Mouse (Mus musculus) ES-Bruce4 (cell line): ENCODE results near the gene Rsg1. TPM values are rescaled to one million over a fixed set of nuclear protein-coding genes. Genes with fewer than 3 reads are reported as not detected.

Source experiments
- H3K27ac ChIP-seq: 2 replicates; pipeline ENCODE4 v1.5.1; 2012; ENCODE audit warnings: low read length, inconsistent platforms; ENCODE audit not compliant: insufficient read depth
- H3K27me3 ChIP-seq: 2 replicates; pipeline ENCODE4 v1.6.1; 2012; ENCODE audit warnings: mild to moderate bottlenecking, low read length, inconsistent platforms; ENCODE audit not compliant: control insufficient read depth, poor library complexity, insufficient read depth, severe bottlenecking
- H3K36me3 ChIP-seq: 2 replicates; pipeline ENCODE4 v1.6.1; 2012; ENCODE audit warnings: inconsistent platforms, mild to moderate bottlenecking, low read length, moderate library complexity; ENCODE audit not compliant: control insufficient read depth, poor library complexity, insufficient read depth, severe bottlenecking
- H3K4me1 ChIP-seq: one replicate; pipeline ENCODE4 v1.8.1; 2011; ENCODE audit warnings: low read length; ENCODE audit not compliant: control insufficient read depth, insufficient read depth
- H3K4me3 ChIP-seq: 2 replicates; pipeline ENCODE4 v1.5.1; 2011; ENCODE audit warnings: low read depth, mild to moderate bottlenecking, low read length
- H3K9ac ChIP-seq: 2 replicates; pipeline ENCODE4 v1.6.1; 2012; ENCODE audit warnings: low read depth, mild to moderate bottlenecking, inconsistent platforms; ENCODE audit not compliant: poor library complexity, severe bottlenecking
- H3K9me3 ChIP-seq: replicated peaks from 2 replicates; pipeline ENCODE4 v1.6.1; 2012; ENCODE audit warnings: mild to moderate bottlenecking, low read length, inconsistent platforms; ENCODE audit not compliant: control insufficient read depth, poor library complexity, insufficient read depth, severe bottlenecking
- CTCF ChIP-seq: IDR thresholded peaks from one replicate; pipeline ENCODE4 v1.8.1; 2011; ENCODE audit warnings: low read depth, low read length
- EP300 ChIP-seq: IDR thresholded peaks from 2 replicates; pipeline ENCODE4 v1.6.1; 2011; ENCODE audit warnings: low read depth, low read length; ENCODE audit not compliant: insufficient read depth
- POLR2A ChIP-seq: IDR thresholded peaks from one replicate; pipeline ENCODE4 v1.8.1; 2011; ENCODE audit warnings: low read length; ENCODE audit not compliant: insufficient read depth
- polyA plus RNA-seq: library from polyadenylated mRNA; stranded (reverse); fragments of >200 nt; gene quantifications from 2 replicates; pipeline ENCODE4 v1.2.4, GENCODE M21; 2011; ENCODE audit warnings: low read depth; ENCODE audit not compliant: missing spikeins, insufficient read depth, insufficient read length

The Rsg1 gene
- polyA plus RNA-seq, 1 experiment: 1.6 TPM

- Histone ChIP-seq H3K9me3 (no peaks in the 10 kb centered on the region), H3K36me3 (no peaks in the 10 kb centered on the region), H3K27ac (no peak overlapping the region), H3K27me3 (no peaks in the 10 kb centered on the region), H3K9ac (no peak overlapping the region), H3K4me1 (peaks cover 6% of the 10 kb centered on the region), H3K4me3 (peak overlapping the region; percentile 18)
- TF ChIP-seq POLR2A (no peak), EP300 (no peak)
These were observed 28.1 kb downstream of the Rsg1 start for GRCm38 (mm10) chr4:141241861-141242260.

DNA sequence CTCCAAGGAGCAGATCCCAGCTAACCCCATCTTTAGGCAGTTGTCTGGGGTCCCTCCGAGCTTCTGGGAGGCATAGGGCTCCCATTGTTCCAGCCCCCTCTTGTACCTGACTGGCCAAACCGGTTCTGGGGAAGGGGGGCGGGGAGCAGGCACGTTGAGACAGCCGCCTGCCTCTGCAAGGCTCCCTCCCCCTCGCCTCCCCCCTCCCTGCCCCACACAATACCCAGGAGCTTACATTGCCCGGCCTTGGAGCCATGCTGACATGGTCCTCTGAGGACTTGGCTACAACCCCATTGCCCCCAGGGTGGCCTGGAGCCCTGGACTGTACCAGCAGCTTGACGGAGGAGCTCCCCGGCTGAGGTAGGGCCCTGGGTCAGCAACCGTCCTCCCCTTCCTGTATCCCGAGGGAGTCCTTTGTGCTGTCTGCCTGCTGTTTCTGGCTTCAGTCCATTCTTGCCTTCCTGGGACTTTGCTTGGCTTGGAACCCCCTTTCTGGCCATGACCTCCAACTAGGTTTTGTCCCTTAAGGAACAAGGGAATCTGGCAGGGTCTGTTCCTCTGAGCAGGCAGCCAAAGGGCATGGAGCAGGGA lies 29.0 kb downstream of the Rsg1 start:
- H3K36me3 ChIP-seq: no peaks in the 10 kb centered on the region
- peaks cover 6% of the 10 kb centered on the region for H3K4me1 ChIP-seq
- H3K27ac ChIP-seq: no peak overlapping the region
- no peak for TF ChIP-seq POLR2A
- TF ChIP-seq EP300: peak; percentile 68
- H3K27me3 ChIP-seq: no peaks in the 10 kb centered on the region
- H3K4me3 ChIP-seq: peak overlapping the region; percentile 53
- no peaks in the 10 kb centered on the region for H3K9me3 ChIP-seq
- H3K9ac ChIP-seq: peak overlapping the region; percentile 11; the same call in 1 of the 2 replicates

- no peaks in the 10 kb centered on the region for H3K27me3 ChIP-seq
- H3K9me3 ChIP-seq: no peaks in the 10 kb centered on the region
- no peak overlapping the region for H3K4me3 ChIP-seq
- H3K4me1 ChIP-seq: peaks cover 6% of the 10 kb centered on the region
- TF ChIP-seq EP300 (no peak), POLR2A (no peak), CTCF (no peak)
- H3K27ac ChIP-seq: no peak overlapping the region
- no peak overlapping the region for H3K9ac ChIP-seq
- H3K36me3 ChIP-seq: no peaks in the 10 kb centered on the region
These were observed 29.9 kb downstream of the Rsg1 start for GRCm38 (mm10) chr4:141243636-141244035.

DNA sequence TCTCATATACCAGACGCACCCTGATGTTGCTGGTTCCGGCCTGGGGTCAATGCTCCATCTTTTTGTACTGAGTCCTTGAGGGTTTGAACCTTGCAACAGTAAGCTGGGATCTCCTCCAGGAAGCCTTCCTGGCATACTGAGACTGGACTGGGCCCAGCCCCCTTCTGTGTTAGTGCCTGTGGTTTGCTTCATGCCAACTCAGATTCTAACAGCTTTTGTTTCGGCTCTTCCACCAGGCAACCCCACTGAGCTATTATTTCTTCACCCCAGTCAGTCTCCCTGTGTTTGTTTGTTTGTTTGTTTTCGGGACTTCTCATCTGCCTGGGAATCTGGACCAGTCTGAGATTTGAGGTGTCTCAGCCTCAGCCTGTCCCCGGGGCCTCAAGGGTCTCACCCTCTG lies 30.6 kb downstream of the Rsg1 start:
- H3K4me3 ChIP-seq: no peak overlapping the region
- TF ChIP-seq EP300 (no peak), POLR2A (no peak), CTCF (no peak)
- H3K9ac ChIP-seq: no peak overlapping the region
- H3K4me1 ChIP-seq: peaks cover 11% of the 10 kb centered on the region
- no peaks in the 10 kb centered on the region for H3K9me3 ChIP-seq
- H3K36me3 ChIP-seq: no peaks in the 10 kb centered on the region
- H3K27ac ChIP-seq: no peak overlapping the region
- H3K27me3 ChIP-seq: no peaks in the 10 kb centered on the region

DNA sequence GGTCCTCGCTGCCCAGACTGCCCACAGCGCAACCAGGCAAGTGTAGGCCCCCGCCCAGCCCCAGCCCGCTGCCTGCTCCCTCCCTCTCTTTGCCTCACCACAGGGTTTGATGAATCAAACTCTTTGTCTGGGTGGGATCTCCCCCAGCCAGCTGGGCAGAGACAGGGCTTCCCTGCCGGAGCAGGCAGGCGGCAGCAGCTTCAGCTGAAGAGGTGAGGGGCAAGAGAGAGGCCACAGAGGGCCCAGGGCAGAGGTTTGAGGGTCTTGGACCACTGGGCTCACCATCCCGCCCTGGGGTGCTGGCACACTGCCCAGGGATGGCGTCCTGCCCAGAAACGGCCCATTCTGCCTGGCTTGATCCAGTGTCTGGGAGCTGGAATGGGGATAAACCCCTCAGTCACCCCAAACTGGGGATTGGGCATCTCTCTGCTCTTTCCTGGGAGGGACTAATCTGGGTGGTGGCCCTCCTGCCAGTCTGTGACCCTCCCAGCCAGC lies 31.2 kb downstream of the Rsg1 start:
- Histone ChIP-seq H3K36me3 (no peaks in the 10 kb centered on the region), H3K9ac (no peak overlapping the region), H3K4me3 (no peak overlapping the region), H3K27me3 (no peaks in the 10 kb centered on the region), H3K4me1 (peaks cover 11% of the 10 kb centered on the region), H3K9me3 (no peaks in the 10 kb centered on the region), H3K27ac (no peak overlapping the region)
- TF ChIP-seq CTCF (no peak), EP300 (no peak), POLR2A (no peak)

DNA sequence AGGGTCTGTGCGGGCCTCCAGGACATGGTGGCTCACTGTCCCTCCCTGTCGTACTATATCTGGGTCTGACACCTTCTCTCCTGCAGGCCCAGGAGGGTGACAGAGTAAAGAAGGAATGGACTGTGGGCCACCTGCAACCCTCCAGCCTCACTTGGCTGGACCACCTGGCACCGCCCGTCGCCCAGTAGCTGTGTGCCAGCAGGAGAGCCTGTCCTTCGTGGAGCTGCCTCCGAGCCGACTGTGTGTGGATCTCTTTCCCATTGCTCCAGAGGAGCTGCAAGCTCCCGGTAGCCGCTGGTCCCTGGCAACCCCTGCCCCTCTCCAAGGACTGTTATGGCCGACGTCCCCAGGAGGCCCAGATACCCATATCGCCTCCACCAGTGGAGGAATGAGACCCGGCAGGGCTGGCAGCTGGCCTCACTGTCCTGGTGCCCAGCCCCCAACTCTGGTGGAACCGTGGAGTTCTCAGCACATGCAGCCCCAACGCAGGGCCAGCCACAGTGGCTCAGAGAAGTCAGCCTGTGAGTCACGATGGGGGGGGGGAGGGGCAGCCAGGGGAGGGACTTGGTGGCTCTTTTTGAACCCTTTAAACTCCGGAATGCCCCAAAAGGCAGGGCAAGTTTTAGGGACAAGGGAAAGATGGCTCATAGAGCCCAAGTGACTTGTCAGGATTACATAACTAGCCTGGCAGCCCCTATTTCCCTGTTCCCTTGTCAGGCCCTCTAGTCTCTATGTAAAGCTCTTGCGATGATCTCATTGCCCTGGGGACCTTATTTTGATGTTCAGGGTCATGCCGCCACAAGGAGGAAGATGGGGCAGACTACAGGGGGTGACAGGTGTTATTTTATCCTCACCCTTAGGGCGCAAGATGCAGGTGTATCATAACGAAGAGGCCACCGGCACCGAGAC lies 32.6 kb downstream of the Rsg1 start:
- Histone ChIP-seq H3K9me3 (no peaks in the 10 kb centered on the region), H3K27me3 (no peaks in the 10 kb centered on the region), H3K4me1 (peaks cover 9% of the 10 kb centered on the region), H3K27ac (no peak overlapping the region), H3K36me3 (no peaks in the 10 kb centered on the region), H3K4me3 (peak overlapping the region; percentile 53; the same call in 1 of the 2 replicates), H3K9ac (no peak overlapping the region)
- TF ChIP-seq CTCF: no peak
- TF ChIP-seq POLR2A: no peak
- no peak for TF ChIP-seq EP300
